ENCODE assay signal across 1 mouse cellular context in the genomic region with DNA sequence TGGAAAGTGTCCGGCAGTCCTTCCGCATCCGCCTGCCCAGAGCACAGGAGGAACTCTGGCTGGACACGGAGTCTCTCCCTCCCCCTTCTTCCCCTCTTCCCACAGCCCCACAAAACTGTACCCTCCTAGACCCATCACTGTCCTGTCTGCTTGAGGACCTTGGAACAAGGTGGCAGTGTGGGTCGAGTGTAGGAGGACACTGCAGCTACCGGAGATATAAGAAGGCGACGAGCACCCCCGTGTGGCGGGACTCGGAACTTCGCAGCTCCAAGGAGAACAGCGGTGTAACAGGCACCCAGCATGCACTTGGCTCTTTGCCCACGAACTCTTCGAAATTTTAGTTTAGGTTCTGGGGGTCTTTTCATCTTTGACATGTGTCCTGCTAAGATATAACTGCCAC.
TF ChIP-seq lines count a peak whose summit lies in the region.

No protein-coding gene starts in this region.

TF ChIP-seq in CH12.LX, 34 proteins besides CTCF, POLR2A, EP300 and RAD21:
- TF ChIP-seq MEF2A (IDR thresholded peaks at IDR 0.05; ENCODE audit: borderline replicate concordance, low read depth, low read length): peak; percentile 41; the same call in 1 of the 2 replicates
- TF ChIP-seq NELFE (IDR thresholded peaks at IDR 0.05; ENCODE audit: low read depth, low read length): peak; percentile 65; the same call in 1 of the 2 replicates
- peak; percentile 73; the same call in 1 of the 2 replicates for TF ChIP-seq MAZ (IDR thresholded peaks at IDR 0.05; ENCODE audit: low read depth, low read length)
- 0 out of 2 replicates have a peak, but pooled peaks have one; percentile 56 for TF ChIP-seq TBP (conservative IDR thresholded peaks at IDR 0.05; ENCODE audit: low read depth, low read length)
- TF ChIP-seq ZMIZ1 (IDR thresholded peaks at IDR 0.05; ENCODE audit: low read depth, low read length): no peak
- TF ChIP-seq POLR2AphosphoS2 (IDR thresholded peaks at IDR 0.05; ENCODE audit: low read depth, low read length): no peak
- TF ChIP-seq USF1 (IDR thresholded peaks at IDR 0.05; ENCODE audit: low read depth, low read length): no peak
- TF ChIP-seq ELF1 (IDR thresholded peaks at IDR 0.05; ENCODE audit: low read depth, low read length): peak; percentile 68; the same call in 1 of the 2 replicates
- TF ChIP-seq MAX (IDR thresholded peaks at IDR 0.05; ENCODE audit: low read length): peak; percentile 69; the same call in 1 of the 2 replicates
- peak; percentile 78 for TF ChIP-seq SMC3 (IDR thresholded peaks at IDR 0.05; ENCODE audit: low read depth, low read length)
- no peak; the same call in 1 of the 2 replicates for TF ChIP-seq MXI1 (IDR thresholded peaks at IDR 0.05; ENCODE audit: low read depth, low read length)
- TF ChIP-seq SIN3A (IDR thresholded peaks at IDR 0.05; ENCODE audit: low read length): peak; percentile 66
- 0 out of 2 replicates have a peak, but pooled peaks have one; percentile 11 for TF ChIP-seq MAFK (IDR thresholded peaks at IDR 0.05; ENCODE audit: insufficient replicate concordance, low read length)
- peak; percentile 68 for TF ChIP-seq IRF4 (IDR thresholded peaks at IDR 0.05; ENCODE audit: low read depth, low read length)
- TF ChIP-seq KAT2A (IDR thresholded peaks at IDR 0.05; ENCODE audit: insufficient replicate concordance, low read length): 0 out of 2 replicates have a peak, but pooled peaks have one; percentile 26
- TF ChIP-seq MYC (IDR thresholded peaks at IDR 0.05; ENCODE audit: low read depth, low read length): 0 out of 2 replicates have a peak, but pooled peaks have one; percentile 52
- TF ChIP-seq HCFC1 (IDR thresholded peaks at IDR 0.05; ENCODE audit: low read depth, low read length): peak; percentile 11
- 0 out of 2 replicates have a peak, but pooled peaks have one; percentile 39 for TF ChIP-seq CHD2 (IDR thresholded peaks at IDR 0.05; ENCODE audit: low read length)
- 0 out of 2 replicates have a peak, but pooled peaks have one; percentile 19 for TF ChIP-seq BHLHE40 (IDR thresholded peaks at IDR 0.05; ENCODE audit: low read depth, low read length)
